Mouse (Mus musculus): ENCODE data around the gene Adora2a. TPM values are rescaled to one million over a fixed set of nuclear protein-coding genes. Genes with fewer than 3 reads are reported as not detected.
A peak's percentile ranks its signal among the peaks of the same experiment; 100 is the strongest.

Adora2a gene
- 3.0 and 4.0 TPM in 2 replicates for polyA plus RNA-seq (2014; fragmentation: Nextera tagmentation; extraction: Ambion mirVana)

DNA sequence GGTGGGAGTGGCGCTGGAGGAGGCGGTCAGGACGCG is at the start of gene Adora2a:
Gene Adora2a, plus strand, starts transcription at position 6 of the 36 bp plus-strand sequence.
- Histone ChIP-seq H3K4me1 (replicated peaks; ENCODE audit: control insufficient read depth, insufficient read depth, low read length) (peaks cover 9% of the 10 kb centered on the region), H3K27ac (ENCODE audit: low read depth) (0 out of 2 replicates have a peak within 1 kb of the TSS, but pooled peaks have one; percentile 38), H3K9ac (ENCODE audit: low read length) (peak within 1 kb of the TSS; percentile 47), H3K4me3 (ENCODE audit: low read depth, low read length) (peak within 1 kb of the TSS; percentile 47), H3K9me3 (ENCODE audit: control insufficient read depth, low read length) (no peaks in the 10 kb centered on the region), H3K27me3 (replicated peaks; ENCODE audit: control insufficient read depth, insufficient read depth, low read length) (peaks cover 21% of the 10 kb centered on the region), H3K36me3 (ENCODE audit: control insufficient read depth, insufficient read depth, low read length) (peaks cover 1% of the 10 kb centered on the region; the same call in 1 of the 2 replicates), H3K4me2 (ENCODE audit: low read length) (peak within 1 kb of the TSS; percentile 73)
- ATAC-seq (replicated peaks; ENCODE audit: low FRiP score, low TSS enrichment, low read depth) (no peak), DNase-seq (ENCODE audit: low spot score) (no peak)
- 0% methylated on average over 2 of the region's 4 CpGs for WGBS

GRCm38 (mm10) chr10:75273020-75273419 is 43.7 kb upstream of the Adora2a start:
- no peaks in the 10 kb centered on the region for H3K4me1 ChIP-seq (replicated peaks; ENCODE audit: control insufficient read depth, insufficient read depth, low read length)
- no peak for DNase-seq (ENCODE audit: low spot score)
- no peaks in the 10 kb centered on the region for H3K9me3 ChIP-seq (ENCODE audit: control insufficient read depth, low read length)
- H3K27me3 ChIP-seq (replicated peaks; ENCODE audit: control insufficient read depth, insufficient read depth, low read length): no peaks in the 10 kb centered on the region
- no peak overlapping the region for H3K4me3 ChIP-seq (ENCODE audit: low read depth, low read length)
- H3K4me2 ChIP-seq (ENCODE audit: low read length): no peak overlapping the region
- WGBS: 90% methylated on average over 4 of the region's 4 CpGs
- peaks cover 79% of the 10 kb centered on the region for H3K36me3 ChIP-seq (ENCODE audit: control insufficient read depth, insufficient read depth, low read length)
- no peak overlapping the region for H3K27ac ChIP-seq (ENCODE audit: low read depth)
- no peak for ATAC-seq (replicated peaks; ENCODE audit: low FRiP score, low TSS enrichment, low read depth)
- no peak overlapping the region for H3K9ac ChIP-seq (ENCODE audit: low read length)

DNA sequence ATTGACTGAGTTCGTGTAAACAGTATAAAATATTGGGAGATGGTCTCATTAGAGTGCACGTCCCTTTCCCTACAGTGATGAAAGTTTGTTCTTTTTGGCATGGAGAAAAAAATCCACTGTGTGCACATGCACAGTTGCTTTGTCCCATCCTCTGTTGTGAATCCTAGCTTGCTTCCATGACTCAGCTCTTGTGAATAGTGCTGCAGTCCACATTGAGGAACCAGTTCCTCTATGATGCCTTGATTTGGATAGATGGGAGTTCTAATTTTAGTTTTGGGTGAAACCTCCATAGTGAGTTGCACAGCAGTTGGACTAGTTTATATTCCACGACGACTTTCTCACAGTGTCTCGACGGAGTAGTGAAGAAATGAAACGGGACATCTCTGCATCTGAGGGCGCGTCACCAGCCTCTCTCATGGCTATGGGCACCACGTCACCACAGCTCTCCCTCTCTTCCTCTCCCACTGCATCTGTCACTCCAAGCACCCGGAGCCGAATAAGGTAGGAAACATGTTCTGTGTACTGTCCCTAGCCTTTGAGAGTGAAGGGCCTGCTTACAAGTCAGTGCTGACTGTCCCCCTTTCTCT is 40.2 kb upstream of the Adora2a start:
- no peak overlapping the region for H3K4me2 ChIP-seq (ENCODE audit: low read length)
- ATAC-seq (replicated peaks; ENCODE audit: low FRiP score, low TSS enrichment, low read depth): no peak
- H3K27ac ChIP-seq (ENCODE audit: low read depth): no peak overlapping the region
- 87% methylated on average over 12 of the region's 12 CpGs for WGBS
- H3K36me3 ChIP-seq (ENCODE audit: control insufficient read depth, insufficient read depth, low read length): peaks cover 72% of the 10 kb centered on the region
- no peak for DNase-seq (ENCODE audit: low spot score)
- H3K4me3 ChIP-seq (ENCODE audit: low read depth, low read length): no peak overlapping the region
- H3K4me1 ChIP-seq (replicated peaks; ENCODE audit: control insufficient read depth, insufficient read depth, low read length): no peaks in the 10 kb centered on the region
- no peak overlapping the region for H3K9ac ChIP-seq (ENCODE audit: low read length)
- H3K9me3 ChIP-seq (ENCODE audit: control insufficient read depth, low read length): no peaks in the 10 kb centered on the region
- no peaks in the 10 kb centered on the region for H3K27me3 ChIP-seq (replicated peaks; ENCODE audit: control insufficient read depth, insufficient read depth, low read length)

- DNase-seq (ENCODE audit: low spot score) (no peak), ATAC-seq (replicated peaks; ENCODE audit: low FRiP score, low TSS enrichment, low read depth) (no peak)
- Histone ChIP-seq H3K9ac (ENCODE audit: low read length) (no peak overlapping the region), H3K4me2 (ENCODE audit: low read length) (no peak overlapping the region), H3K4me3 (ENCODE audit: low read depth, low read length) (no peak overlapping the region), H3K27me3 (replicated peaks; ENCODE audit: control insufficient read depth, insufficient read depth, low read length) (no peaks in the 10 kb centered on the region), H3K36me3 (ENCODE audit: control insufficient read depth, insufficient read depth, low read length) (peaks cover 67% of the 10 kb centered on the region), H3K4me1 (replicated peaks; ENCODE audit: control insufficient read depth, insufficient read depth, low read length) (no peaks in the 10 kb centered on the region), H3K9me3 (ENCODE audit: control insufficient read depth, low read length) (no peaks in the 10 kb centered on the region), H3K27ac (ENCODE audit: low read depth) (no peak overlapping the region)
- 77% methylated on average over 1 of the region's 1 CpGs for WGBS
These were observed 39.2 kb upstream of the Adora2a start for GRCm38 (mm10) chr10:75277501-75277900.

- Histone ChIP-seq H3K4me3 (ENCODE audit: low read depth, low read length) (no peak overlapping the region), H3K9ac (ENCODE audit: low read length) (no peak overlapping the region), H3K9me3 (ENCODE audit: control insufficient read depth, low read length) (no peaks in the 10 kb centered on the region), H3K36me3 (ENCODE audit: control insufficient read depth, insufficient read depth, low read length) (peaks cover 50% of the 10 kb centered on the region), H3K27ac (ENCODE audit: low read depth) (no peak overlapping the region), H3K27me3 (replicated peaks; ENCODE audit: control insufficient read depth, insufficient read depth, low read length) (no peaks in the 10 kb centered on the region), H3K4me1 (replicated peaks; ENCODE audit: control insufficient read depth, insufficient read depth, low read length) (no peaks in the 10 kb centered on the region), H3K4me2 (ENCODE audit: low read length) (no peak overlapping the region)
- no peak for DNase-seq (ENCODE audit: low spot score)
- WGBS: 90% methylated on average over 5 of the region's 5 CpGs
- ATAC-seq (replicated peaks; ENCODE audit: low FRiP score, low TSS enrichment, low read depth): no peak
These were observed 34.0 kb upstream of the Adora2a start for GRCm38 (mm10) chr10:75282648-75283047.

DNA sequence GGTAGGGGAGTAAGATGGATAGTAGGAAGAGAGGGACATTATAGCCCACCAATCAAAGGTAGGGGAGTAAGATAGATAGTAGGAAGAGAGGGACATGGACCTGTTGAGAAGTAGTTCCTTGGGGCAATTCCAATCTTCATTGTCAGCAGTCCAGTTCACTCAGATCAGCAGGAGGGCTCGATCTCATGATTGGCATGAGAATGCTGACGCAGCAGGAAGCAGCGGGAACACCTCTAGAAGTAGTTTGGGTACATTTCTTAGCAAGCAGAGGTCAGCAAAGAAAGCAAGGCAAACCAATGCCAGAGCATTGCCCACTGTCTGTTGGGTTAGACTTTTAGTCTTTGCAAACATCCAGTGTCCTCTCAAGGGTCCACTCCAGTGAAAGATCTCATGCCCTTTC is 32.9 kb upstream of the Adora2a start:
- Histone ChIP-seq H3K27ac (ENCODE audit: low read depth) (no peak overlapping the region), H3K4me2 (ENCODE audit: low read length) (no peak overlapping the region), H3K27me3 (replicated peaks; ENCODE audit: control insufficient read depth, insufficient read depth, low read length) (no peaks in the 10 kb centered on the region), H3K4me1 (replicated peaks; ENCODE audit: control insufficient read depth, insufficient read depth, low read length) (no peaks in the 10 kb centered on the region), H3K9me3 (ENCODE audit: control insufficient read depth, low read length) (no peaks in the 10 kb centered on the region), H3K9ac (ENCODE audit: low read length) (no peak overlapping the region), H3K4me3 (ENCODE audit: low read depth, low read length) (no peak overlapping the region), H3K36me3 (ENCODE audit: control insufficient read depth, insufficient read depth, low read length) (peaks cover 50% of the 10 kb centered on the region)
- ATAC-seq (replicated peaks; ENCODE audit: low FRiP score, low TSS enrichment, low read depth): no peak
- 95% methylated on average over 3 of the region's 3 CpGs for WGBS
- DNase-seq (ENCODE audit: low spot score): no peak

DNA sequence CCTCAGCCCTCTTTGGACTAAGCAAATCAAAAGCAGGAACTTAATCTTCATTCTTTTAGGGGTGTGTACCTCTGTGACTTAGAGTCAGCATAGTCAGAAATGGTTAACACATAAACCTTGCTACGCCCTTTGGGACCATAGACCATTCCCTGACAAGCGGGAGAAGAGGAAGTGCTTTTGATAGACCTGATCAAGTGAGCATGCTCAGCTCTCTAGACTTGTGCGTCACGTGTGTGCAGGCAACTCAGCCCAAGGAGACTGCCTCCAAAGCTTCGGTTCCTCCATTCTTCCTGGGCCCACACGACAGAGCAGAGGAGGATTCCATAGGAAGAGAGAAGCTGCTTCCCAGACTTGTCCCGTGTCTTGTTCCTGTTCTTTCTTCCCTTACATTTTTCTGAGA is 28.1 kb upstream of the Adora2a start:
- no peak for DNase-seq (ENCODE audit: low spot score)

DNA sequence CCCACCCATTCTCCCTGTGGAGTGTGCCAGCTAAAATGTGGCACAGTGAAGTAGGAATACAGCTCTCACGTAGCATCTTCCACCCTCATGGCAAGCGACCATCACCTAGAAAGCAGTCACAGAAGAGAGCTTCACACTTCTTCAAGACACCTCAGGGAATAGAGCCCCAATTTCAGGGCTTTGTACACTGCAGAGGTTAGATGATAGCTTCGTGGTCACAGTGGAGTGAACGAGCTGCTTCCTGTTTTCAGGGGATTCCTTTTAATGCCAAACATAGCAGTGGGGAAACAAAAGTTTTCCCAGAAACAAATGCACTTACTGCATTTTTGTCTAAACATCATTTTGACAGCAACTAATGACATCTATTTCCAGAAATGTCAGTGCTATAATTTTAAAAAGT is 27.3 kb upstream of the Adora2a start:
- no peaks in the 10 kb centered on the region for H3K27me3 ChIP-seq (replicated peaks; ENCODE audit: control insufficient read depth, insufficient read depth, low read length)
- ATAC-seq (replicated peaks; ENCODE audit: low FRiP score, low TSS enrichment, low read depth): no peak
- H3K36me3 ChIP-seq (ENCODE audit: control insufficient read depth, insufficient read depth, low read length): peaks cover 49% of the 10 kb centered on the region
- H3K4me1 ChIP-seq (replicated peaks; ENCODE audit: control insufficient read depth, insufficient read depth, low read length): no peaks in the 10 kb centered on the region
- H3K9me3 ChIP-seq (ENCODE audit: control insufficient read depth, low read length): no peaks in the 10 kb centered on the region
- no peak overlapping the region for H3K4me3 ChIP-seq (ENCODE audit: low read depth, low read length)
- 77% methylated on average over 4 of the region's 4 CpGs for WGBS
- no peak overlapping the region for H3K9ac ChIP-seq (ENCODE audit: low read length)
- no peak overlapping the region for H3K27ac ChIP-seq (ENCODE audit: low read depth)
- H3K4me2 ChIP-seq (ENCODE audit: low read length): no peak overlapping the region
- DNase-seq (ENCODE audit: low spot score): no peak

More for the DNA sequence above, 28.1 kb upstream of the Adora2a start:
- no peak overlapping the region for H3K4me2 ChIP-seq (ENCODE audit: low read length)
- no peak overlapping the region for H3K4me3 ChIP-seq (ENCODE audit: low read depth, low read length)
- H3K9ac ChIP-seq (ENCODE audit: low read length): no peak overlapping the region
- WGBS: 83% methylated on average over 7 of the region's 7 CpGs
- ATAC-seq (replicated peaks; ENCODE audit: low FRiP score, low TSS enrichment, low read depth): no peak; the same call in 1 of the 2 replicates
- no peaks in the 10 kb centered on the region for H3K9me3 ChIP-seq (ENCODE audit: control insufficient read depth, low read length)
- peaks cover 53% of the 10 kb centered on the region for H3K36me3 ChIP-seq (ENCODE audit: control insufficient read depth, insufficient read depth, low read length)
- no peaks in the 10 kb centered on the region for H3K4me1 ChIP-seq (replicated peaks; ENCODE audit: control insufficient read depth, insufficient read depth, low read length)
- no peak overlapping the region for H3K27ac ChIP-seq (ENCODE audit: low read depth)
- no peaks in the 10 kb centered on the region for H3K27me3 ChIP-seq (replicated peaks; ENCODE audit: control insufficient read depth, insufficient read depth, low read length)

GRCm38 (mm10) chr10:75290650-75291049 is 26.0 kb upstream of the Adora2a start:
- DNase-seq (ENCODE audit: low spot score) (no peak), ATAC-seq (replicated peaks; ENCODE audit: low FRiP score, low TSS enrichment, low read depth) (no peak)
- no peak overlapping the region for H3K9ac ChIP-seq (ENCODE audit: low read length)
- no peak overlapping the region for H3K4me2 ChIP-seq (ENCODE audit: low read length)
- no peaks in the 10 kb centered on the region for H3K4me1 ChIP-seq (replicated peaks; ENCODE audit: control insufficient read depth, insufficient read depth, low read length)
- no peak overlapping the region for H3K4me3 ChIP-seq (ENCODE audit: low read depth, low read length)
- no peaks in the 10 kb centered on the region for H3K27me3 ChIP-seq (replicated peaks; ENCODE audit: control insufficient read depth, insufficient read depth, low read length)
- H3K36me3 ChIP-seq (ENCODE audit: control insufficient read depth, insufficient read depth, low read length): peaks cover 50% of the 10 kb centered on the region
- H3K9me3 ChIP-seq (ENCODE audit: control insufficient read depth, low read length): no peaks in the 10 kb centered on the region
- 85% methylated on average over 5 of the region's 5 CpGs for WGBS
- H3K27ac ChIP-seq (ENCODE audit: low read depth): no peak overlapping the region

Data from intestine, embryonic 14.5 days (tissue).